Mouse (Mus musculus) embryonic facial prominence, embryonic 15.5 days (tissue): Measurements from ENCODE around the gene Picalm. TPM values are rescaled to one million over a fixed set of nuclear protein-coding genes. Genes with fewer than 3 reads are reported as not detected.

Experiments used
- ATAC-seq: fragments of 200-750 bp; cut with Nextera tagmentation; 2 replicates; pipeline ENCODE4 v1.8.0; 2017; ENCODE audit warnings: low read depth, moderate TSS enrichment; ENCODE audit not compliant: insufficient number of reproducible peaks, low FRiP score, low TSS enrichment
- H3K27ac ChIP-seq: fragments of 300-500 bp; sonication (generic); replicated peaks from 2 replicates; pipeline ENCODE4 v1.5.1; 2015; ENCODE audit warnings: mild to moderate bottlenecking, inconsistent platforms
- H3K27me3 ChIP-seq: fragments of 300-500 bp; sonication (generic); 2 replicates; pipeline ENCODE4 v1.6.1; 2015; ENCODE audit warnings: inconsistent platforms
- H3K36me3 ChIP-seq: fragments of 300-500 bp; sonication (generic); 2 replicates; pipeline ENCODE4 v1.6.1; 2015; ENCODE audit warnings: mild to moderate bottlenecking, inconsistent platforms
- H3K4me1 ChIP-seq: fragments of 300-500 bp; sonication (generic); 2 replicates; pipeline ENCODE4 v1.6.1; 2015; ENCODE audit warnings: inconsistent platforms
- H3K4me2 ChIP-seq: fragments of 300-500 bp; sonication (generic); replicated peaks from 2 replicates; pipeline ENCODE4 v1.6.1; 2015; ENCODE audit warnings: mild to moderate bottlenecking, inconsistent platforms
- H3K4me3 ChIP-seq: fragments of 300-500 bp; sonication (generic); replicated peaks from 2 replicates; pipeline ENCODE4 v1.5.1; 2015; ENCODE audit warnings: mild to moderate bottlenecking, inconsistent platforms
- H3K9ac ChIP-seq: fragments of 300-500 bp; sonication (generic); 2 replicates; pipeline ENCODE4 v1.6.1; 2015; ENCODE audit warnings: inconsistent platforms
- H3K9me3 ChIP-seq: fragments of 300-500 bp; sonication (generic); replicated peaks from 2 replicates; pipeline ENCODE4 v1.6.1; 2016; ENCODE audit warnings: inconsistent platforms
- WGBS: fragments of 180-500 bp; shearing (Covaris S2); methylation state at CpG from one replicate; pipeline ENCODE4 v1.1.7; 2015; 5-methylcytosine and 5-hydroxymethylcytosine counted together
- polyA plus RNA-seq: library from polyadenylated mRNA; unstranded; fragments of >200 nt; fragmentation: Nextera tagmentation; extraction: Ambion mirVana; gene quantifications from 2 replicates; pipeline ENCODE4 v1.2.1, GENCODE M21; 2015

Gene Picalm
- polyA plus RNA-seq, 1 experiment from 2014 or later: 44.7 TPM

DNA sequence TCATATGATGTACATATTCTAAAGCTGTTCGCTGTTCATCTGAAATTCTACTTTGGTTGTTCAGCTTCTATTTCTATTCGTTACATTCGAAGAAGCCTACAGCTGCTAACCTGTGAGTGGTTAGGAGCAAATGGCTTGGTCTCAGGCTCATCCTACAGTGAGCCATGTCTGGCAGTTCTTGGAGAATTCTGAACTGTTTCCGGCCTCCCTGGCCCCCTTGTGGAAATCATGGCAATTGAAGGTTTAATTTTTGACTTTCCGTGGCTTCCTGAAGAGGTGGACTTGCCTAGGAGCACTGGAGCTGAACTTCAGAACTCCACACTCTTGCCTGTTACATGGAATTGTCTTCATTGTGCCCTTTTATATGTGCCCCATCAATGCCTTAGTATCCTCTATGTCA lies 122.9 kb downstream of the Picalm start:
- no peak overlapping the region for H3K4me2 ChIP-seq
- H3K9ac ChIP-seq: no peak overlapping the region
- 63% methylated on average over 5 of the region's 5 CpGs for WGBS
- H3K4me1 ChIP-seq: no peaks in the 10 kb centered on the region
- H3K27ac ChIP-seq: no peak overlapping the region
- H3K36me3 ChIP-seq: no peaks in the 10 kb centered on the region
- no peaks in the 10 kb centered on the region for H3K9me3 ChIP-seq
- no peak for ATAC-seq
- no peak overlapping the region for H3K4me3 ChIP-seq
- H3K27me3 ChIP-seq: no peaks in the 10 kb centered on the region

DNA sequence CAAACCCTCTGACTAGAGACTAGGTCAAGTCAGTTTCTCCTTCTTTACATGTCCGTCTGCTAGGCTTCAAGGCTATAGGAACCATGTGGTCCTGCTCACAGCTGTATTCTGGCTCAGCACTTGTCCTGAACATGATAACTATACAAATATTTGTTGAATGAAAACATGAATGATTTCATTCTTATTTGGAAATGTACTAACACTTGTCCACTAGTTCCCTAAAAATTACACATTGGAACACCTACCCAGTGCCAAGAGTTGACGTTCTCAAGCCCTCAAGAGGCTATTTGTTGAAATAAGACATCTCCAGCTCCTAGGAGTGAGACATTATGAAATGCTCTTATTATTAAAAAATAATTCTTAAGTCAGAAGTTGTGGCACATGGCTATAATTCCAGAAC lies 128.7 kb downstream of the Picalm start:
- no peak for ATAC-seq
- Histone ChIP-seq H3K9ac (no peak overlapping the region), H3K4me1 (no peaks in the 10 kb centered on the region), H3K36me3 (no peaks in the 10 kb centered on the region), H3K4me3 (no peak overlapping the region), H3K27me3 (no peaks in the 10 kb centered on the region), H3K27ac (no peak overlapping the region), H3K9me3 (no peaks in the 10 kb centered on the region), H3K4me2 (no peak overlapping the region)
- 73% methylated on average over 2 of the region's 2 CpGs for WGBS

DNA sequence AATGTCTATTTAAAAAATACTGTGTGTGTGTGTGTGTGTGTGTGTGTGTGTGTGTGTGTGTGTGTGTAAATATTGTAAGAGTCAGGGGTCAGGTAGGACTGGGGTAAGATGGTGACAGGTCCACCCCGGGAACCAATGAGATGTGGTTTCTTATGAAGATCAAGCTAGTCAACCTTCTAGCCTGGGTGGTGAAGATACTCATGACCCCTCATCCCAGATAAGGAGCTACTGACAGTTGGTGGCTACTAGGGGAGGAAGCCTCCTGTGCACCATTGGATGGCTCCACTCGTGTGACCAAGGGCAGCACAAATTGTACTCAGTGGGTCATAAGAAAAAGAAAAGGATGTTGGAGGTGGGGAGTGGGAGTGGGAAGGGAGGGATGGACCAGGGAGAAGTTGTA lies 129.9 kb downstream of the Picalm start:
- Histone ChIP-seq H3K9me3 (no peaks in the 10 kb centered on the region), H3K27me3 (no peaks in the 10 kb centered on the region), H3K4me1 (no peaks in the 10 kb centered on the region), H3K36me3 (no peaks in the 10 kb centered on the region), H3K4me3 (no peak overlapping the region), H3K9ac (no peak overlapping the region), H3K4me2 (no peak overlapping the region), H3K27ac (no peak overlapping the region)
- 82% methylated on average over 2 of the region's 2 CpGs for WGBS
- no peak for ATAC-seq

DNA sequence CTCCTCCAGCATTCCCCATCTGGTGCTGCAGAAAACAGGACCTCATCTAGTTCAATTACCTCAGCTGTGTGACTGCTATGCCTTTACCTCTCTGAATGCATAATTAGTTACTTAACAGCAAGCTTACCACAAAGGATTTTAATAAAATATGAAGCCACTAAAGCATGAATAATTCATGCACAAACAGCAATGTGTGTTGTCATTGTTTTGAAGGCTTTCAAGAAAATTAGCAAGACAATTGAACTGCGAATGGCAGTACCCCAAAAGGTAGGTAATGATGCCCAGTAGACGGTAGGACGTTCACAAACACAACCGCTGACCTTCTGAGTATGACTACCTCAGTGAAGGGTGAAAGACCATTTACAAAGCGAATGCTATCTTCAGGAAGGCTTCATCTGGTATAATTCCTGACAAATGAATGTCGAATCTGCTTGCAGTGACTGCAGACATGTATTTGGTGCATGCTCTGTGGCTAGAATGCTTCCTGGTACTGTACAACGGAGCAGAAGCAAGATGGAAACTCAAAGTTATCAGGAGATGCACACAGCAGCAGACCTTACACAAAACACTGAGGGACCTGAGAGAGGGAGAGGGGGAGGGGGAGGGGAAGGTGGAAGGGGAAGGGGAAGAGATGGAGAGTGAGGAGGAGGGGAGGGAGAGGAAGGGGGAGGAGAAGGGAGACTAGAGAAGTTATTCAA lies 132.0 kb downstream of the Picalm start:
- WGBS: 38% methylated on average over 7 of the region's 7 CpGs
- ATAC-seq: no peak
- no peak overlapping the region for H3K4me2 ChIP-seq
- peaks cover 6% of the 10 kb centered on the region for H3K4me1 ChIP-seq
- no peak overlapping the region for H3K27ac ChIP-seq
- H3K36me3 ChIP-seq: no peaks in the 10 kb centered on the region
- H3K9ac ChIP-seq: no peak overlapping the region
- H3K9me3 ChIP-seq: no peaks in the 10 kb centered on the region
- no peaks in the 10 kb centered on the region for H3K27me3 ChIP-seq
- no peak overlapping the region for H3K4me3 ChIP-seq

Other genes starting within 250 kb of the Picalm start
- gene Ccdc81, start 226.6 kb upstream of the Picalm start, polyA plus RNA-seq: 1.5 and 2.0 TPM in 2 replicates
- 124 TPM in 2 replicates for gene Hikeshi, start 189.0 kb upstream of the Picalm start, polyA plus RNA-seq
- gene Eed, start 149.2 kb upstream of the Picalm start, polyA plus RNA-seq: 64.2 and 73.2 TPM in 2 replicates
- gene Ccdc83, start 135.6 kb downstream of the Picalm start, polyA plus RNA-seq: 0.20 and 0.25 TPM in 2 replicates
- gene Sytl2, start 172.0 kb downstream of the Picalm start, polyA plus RNA-seq: 19.5 and 21.8 TPM in 2 replicates